In the genomic region with DNA sequence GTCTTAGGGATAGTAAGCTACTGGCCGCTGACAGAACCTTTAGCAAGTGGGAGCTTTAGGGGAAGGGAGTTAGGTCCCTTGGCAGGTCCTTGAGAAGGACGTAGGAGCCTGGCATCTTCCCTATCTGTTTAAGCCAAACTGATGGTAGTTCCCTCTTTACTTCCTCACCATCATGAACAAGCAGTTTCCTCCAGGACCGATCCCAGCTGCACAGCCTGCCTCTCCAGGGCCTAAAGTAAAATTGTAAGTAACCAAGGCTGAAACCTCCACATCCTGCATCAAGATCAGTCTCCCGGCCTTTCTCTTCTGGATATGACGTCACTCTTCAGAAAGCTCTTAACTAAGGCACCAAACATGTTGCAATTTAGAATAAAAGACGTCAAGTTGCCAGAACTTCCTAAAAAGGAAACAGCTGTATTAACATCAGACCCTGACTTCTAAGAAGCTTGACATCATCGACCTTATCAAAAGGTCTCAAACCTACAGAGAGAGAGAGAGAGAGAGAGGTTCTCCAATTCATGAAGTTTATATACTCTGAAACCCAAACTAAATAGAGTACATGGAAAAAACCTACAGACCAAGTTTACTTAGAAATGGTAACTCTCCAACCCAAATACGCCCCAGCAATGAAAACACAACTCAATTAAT, we compare ENCODE assay signal across 21 mouse cellular contexts.
A peak's percentile ranks its signal among the peaks of the same experiment; 100 is the strongest.
DNase-seq lines count a peak whose midpoint lies in the region; ATAC-seq and TF ChIP-seq lines count a peak whose summit lies in the region.
"Had no signal": no experiment of that assay in that cellular context is flagged by ENCODE, and none has a peak within 500 bp of the region (broad histone marks: within the 10 kb centered on the region; RNA-seq: fewer than 3 reads in every experiment).

No protein-coding gene starts in this region.

- TF ChIP-seq EP300 in ES-Bruce4 (IDR thresholded peaks at IDR 0.05; ENCODE audit: insufficient read depth, low read depth, low read length), result no peak

- no peaks in the 10 kb centered on the region for H3K36me3 ChIP-seq in ES-Bruce4 (ENCODE audit: control insufficient read depth, insufficient read depth, low read length, poor library complexity, severe bottlenecking)
- no peaks in the 10 kb centered on the region for H3K36me3 ChIP-seq in kidney, embryonic 16.5 days (ENCODE audit: insufficient read depth, low read length)
- H3K36me3 ChIP-seq: embryonic facial prominence, embryonic 13.5 days; forebrain, embryonic 12.5 days; heart, embryonic 10.5 days; heart, embryonic 15.5 days; hindbrain, embryonic 15.5 days had no signal

- H3K9ac ChIP-seq in ES-Bruce4 (ENCODE audit: low read depth, poor library complexity, severe bottlenecking), result no peak overlapping the region
- no peak overlapping the region for H3K9ac ChIP-seq in kidney, embryonic 16.5 days (replicated peaks; ENCODE audit: low read length)
- H3K9ac ChIP-seq: embryonic facial prominence, embryonic 13.5 days; forebrain, embryonic 12.5 days; heart, embryonic 15.5 days; hindbrain, embryonic 15.5 days had no signal

- H3K4me1 ChIP-seq in ES-Bruce4 (ENCODE audit: control insufficient read depth, insufficient read depth, low read length), result peaks cover 4% of the 10 kb centered on the region
- H3K4me1 ChIP-seq in kidney, embryonic 16.5 days (ENCODE audit: insufficient read depth, low read length), result no peaks in the 10 kb centered on the region
- H3K4me1 ChIP-seq: embryonic facial prominence, embryonic 13.5 days; forebrain, embryonic 12.5 days; heart, embryonic 15.5 days; hindbrain, embryonic 15.5 days had no signal

- H3K4me2 ChIP-seq in kidney, embryonic 16.5 days (replicated peaks; ENCODE audit: low read depth, low read length), result no peak overlapping the region
- H3K4me2 ChIP-seq: embryonic facial prominence, embryonic 13.5 days; forebrain, embryonic 12.5 days; heart, embryonic 15.5 days; hindbrain, embryonic 15.5 days had no signal

- peaks cover 15% of the 10 kb centered on the region; the same call in 1 of the 2 replicates for H3K9me3 ChIP-seq in ES-Bruce4 (replicated peaks; ENCODE audit: control insufficient read depth, insufficient read depth, low read length, poor library complexity, severe bottlenecking)
- no peaks in the 10 kb centered on the region for H3K9me3 ChIP-seq in kidney, embryonic 16.5 days (ENCODE audit: low read length)
- H3K9me3 ChIP-seq: embryonic facial prominence, embryonic 13.5 days; forebrain, embryonic 12.5 days; heart, embryonic 10.5 days; heart, embryonic 15.5 days; hindbrain, embryonic 15.5 days had no signal

- 72% methylated on average over 8 of the region's 8 CpGs for WGBS in kidney, embryonic 16.5 days

- no peaks in the 10 kb centered on the region for H3K27me3 ChIP-seq in ES-Bruce4 (ENCODE audit: control insufficient read depth, insufficient read depth, low read length, poor library complexity, severe bottlenecking)
- no peaks in the 10 kb centered on the region for H3K27me3 ChIP-seq in kidney, embryonic 16.5 days (ENCODE audit: insufficient read depth, low read length)
- H3K27me3 ChIP-seq: embryonic facial prominence, embryonic 13.5 days; heart, embryonic 15.5 days; hindbrain, embryonic 15.5 days had no signal

- no peak overlapping the region for H3K4me3 ChIP-seq in ES-Bruce4 (ENCODE audit: low read depth, low read length)
- no peak overlapping the region for H3K4me3 ChIP-seq in kidney, embryonic 16.5 days (ENCODE audit: low read length)
- H3K4me3 ChIP-seq: embryonic facial prominence, embryonic 13.5 days; forebrain, embryonic 12.5 days; heart, embryonic 10.5 days; heart, embryonic 15.5 days; hindbrain, embryonic 15.5 days had no signal

- DNase-seq in 416B (ENCODE audit: low read depth) (peak; percentile 49), NIH3T3 (ENCODE audit: low read depth) (peak; percentile 4)
- DNase-seq in embryo, embryonic 10 days (ENCODE audit: low spot score), result no peak
- no peak for DNase-seq in kidney, adult 9 months
- DNase-seq: adrenal gland, postnatal 14 days; B cell, adult 2 months; cerebellum, adult 18-20 months; cerebellum, postnatal 10 days; gastrocnemius, postnatal 14 days; kidney, adult 2 months had no signal

- no peak for TF ChIP-seq CTCF in ES-Bruce4 (IDR thresholded peaks at IDR 0.05; ENCODE audit: low read depth, low read length)

- peak; percentile 36; the same call in 1 of the 2 replicates for ATAC-seq in megakaryocyte, adult 5-6 weeks (ENCODE audit: poor library complexity, severe bottlenecking)
- no peak for ATAC-seq in kidney, embryonic 16.5 days (ENCODE audit: low FRiP score, low TSS enrichment)
- ATAC-seq: CD4-positive, CD25-positive, alpha-beta regulatory T cell, adult 4 months; forebrain, embryonic 16.5 days; intestine, embryonic 16.5 days had no signal

- TF ChIP-seq POLR2A in ES-Bruce4 (IDR thresholded peaks at IDR 0.05; ENCODE audit: insufficient read depth, low read length), result no peak

- peak overlapping the region; percentile 87 for H3K27ac ChIP-seq in ES-Bruce4 (ENCODE audit: insufficient read depth, low read length)
- H3K27ac ChIP-seq in kidney, embryonic 16.5 days (ENCODE audit: low read length), result no peak overlapping the region
- H3K27ac ChIP-seq: embryonic facial prominence, embryonic 13.5 days; forebrain, embryonic 12.5 days; heart, embryonic 10.5 days; heart, embryonic 15.5 days; hindbrain, embryonic 15.5 days had no signal

Comparison
In these comparisons a context has a peak if more than half of its experiments do, and no peak if none do; other contexts are left out.
1. DNase-seq: peak in 416B (single experiment) and NIH3T3 (single experiment); none in embryo, embryonic 10 days (single experiment) and kidney, adult 9 months (single experiment).